Mouse (Mus musculus) limb, embryonic 15.5 days (tissue): Measurements from ENCODE around the gene Smco3. TPM values are rescaled to one million over a fixed set of nuclear protein-coding genes. Genes with fewer than 3 reads are reported as not detected.
A peak's percentile ranks its signal among the peaks of the same experiment; 100 is the strongest.

Experiments used
- ATAC-seq: fragments of 200-750 bp; cut with Nextera tagmentation; 2 replicates; pipeline ENCODE4 v1.8.0; 2017; ENCODE audit warnings: low read depth, moderate TSS enrichment; ENCODE audit not compliant: insufficient number of reproducible peaks, low FRiP score, low TSS enrichment
- H3K27ac ChIP-seq: fragments of 300-500 bp; sonication (generic); 2 replicates; pipeline ENCODE4 v1.5.1; 2015; ENCODE audit warnings: moderate library complexity, mild to moderate bottlenecking, inconsistent platforms
- H3K27me3 ChIP-seq: fragments of 300-500 bp; sonication (generic); 2 replicates; pipeline ENCODE4 v1.6.1; 2015; ENCODE audit warnings: inconsistent platforms
- H3K36me3 ChIP-seq: fragments of 300-500 bp; sonication (generic); 2 replicates; pipeline ENCODE4 v1.6.1; 2015; ENCODE audit warnings: inconsistent platforms
- H3K4me1 ChIP-seq: fragments of 300-500 bp; sonication (generic); 2 replicates; pipeline ENCODE4 v1.6.1; 2015; ENCODE audit warnings: inconsistent platforms
- H3K4me2 ChIP-seq: fragments of 300-500 bp; sonication (generic); 2 replicates; pipeline ENCODE4 v1.6.1; 2015; ENCODE audit warnings: mild to moderate bottlenecking, inconsistent platforms
- H3K4me3 ChIP-seq: fragments of 300-500 bp; sonication (generic); 2 replicates; pipeline ENCODE4 v1.5.1; 2015; ENCODE audit warnings: mild to moderate bottlenecking, inconsistent platforms
- H3K9ac ChIP-seq: fragments of 300-500 bp; sonication (generic); 2 replicates; pipeline ENCODE4 v1.6.1; 2015; ENCODE audit warnings: inconsistent platforms
- H3K9me3 ChIP-seq: fragments of 300-500 bp; sonication (generic); 2 replicates; pipeline ENCODE4 v1.6.1; 2016; ENCODE audit warnings: inconsistent platforms
- whole genome bisulfite sequencing: fragments of 180-500 bp; shearing (Covaris S2); methylation state at CpG from one replicate; pipeline ENCODE4 v1.1.7; 2015; 5-methylcytosine and 5-hydroxymethylcytosine counted together
- polyA plus RNA-seq: library from polyadenylated mRNA; unstranded; fragments of >200 nt; fragmentation: Nextera tagmentation; extraction: Ambion mirVana; gene quantifications from 2 replicates; pipeline ENCODE4 v1.2.1, GENCODE M21; 2015

Smco3 gene
- polyA plus RNA-seq, 1 experiment from 2014 or later, result 0.56 TPM

GRCm38 (mm10) chr6:136845706-136846480 is 10.6 kb upstream of the Smco3 start:
- Histone ChIP-seq H3K27ac (no peak overlapping the region), H3K4me3 (no peak overlapping the region), H3K9ac (no peak overlapping the region), H3K9me3 (no peaks in the 10 kb centered on the region), H3K4me1 (no peaks in the 10 kb centered on the region), H3K4me2 (no peak overlapping the region), H3K27me3 (no peaks in the 10 kb centered on the region), H3K36me3 (no peaks in the 10 kb centered on the region)
- 75% methylated on average over 5 of the region's 5 CpGs for WGBS
- no peak for ATAC-seq

DNA sequence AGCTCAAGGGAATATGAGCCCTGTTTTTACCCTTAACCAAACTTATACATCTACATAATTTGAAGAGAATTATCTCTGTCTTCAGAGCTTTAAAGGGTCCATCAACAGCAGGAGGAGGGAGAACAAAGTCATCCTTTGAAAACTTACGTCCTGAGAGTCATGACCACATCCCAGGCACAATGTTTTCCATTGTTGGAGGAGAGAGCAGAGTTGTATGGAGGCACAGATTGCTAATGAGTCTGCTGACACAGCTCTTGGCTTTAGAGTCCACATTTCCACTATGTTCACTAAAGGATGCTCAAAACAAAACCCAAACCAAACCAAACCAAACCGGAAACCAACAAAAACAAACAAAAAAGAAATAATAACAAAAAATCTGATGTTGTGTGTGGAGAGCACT is 9.7 kb upstream of the Smco3 start:
- Histone ChIP-seq H3K36me3 (no peaks in the 10 kb centered on the region), H3K9ac (no peak overlapping the region), H3K4me2 (no peak overlapping the region), H3K4me1 (no peaks in the 10 kb centered on the region), H3K9me3 (no peaks in the 10 kb centered on the region), H3K27ac (no peak overlapping the region), H3K27me3 (no peaks in the 10 kb centered on the region), H3K4me3 (no peak overlapping the region)
- WGBS, result 71% methylated on average over 2 of the region's 2 CpGs
- ATAC-seq, result no peak

- WGBS, result 77% methylated on average over 3 of the region's 3 CpGs
- Histone ChIP-seq H3K4me1 (no peaks in the 10 kb centered on the region), H3K4me2 (no peak overlapping the region), H3K4me3 (no peak overlapping the region), H3K27me3 (no peaks in the 10 kb centered on the region), H3K36me3 (no peaks in the 10 kb centered on the region), H3K9ac (no peak overlapping the region), H3K27ac (no peak overlapping the region), H3K9me3 (no peaks in the 10 kb centered on the region)
- no peak for ATAC-seq
These were observed 2.1 kb upstream of the Smco3 start for GRCm38 (mm10) chr6:136837323-136837722.

- WGBS, result 68% methylated on average over 5 of the region's 5 CpGs
- Histone ChIP-seq H3K27ac (no peak overlapping the region), H3K4me1 (peaks cover 7% of the 10 kb centered on the region), H3K9me3 (no peaks in the 10 kb centered on the region), H3K36me3 (no peaks in the 10 kb centered on the region), H3K27me3 (no peaks in the 10 kb centered on the region), H3K9ac (no peak overlapping the region), H3K4me2 (no peak overlapping the region), H3K4me3 (no peak overlapping the region)
- no peak for ATAC-seq
These were observed 3.5 kb downstream of the Smco3 start for GRCm38 (mm10) chr6:136831712-136832111.

GRCm38 (mm10) chr6:136828681-136829080 is 6.6 kb downstream of the Smco3 start:
- H3K4me3 ChIP-seq, result peak overlapping the region; percentile 84
- peaks cover 7% of the 10 kb centered on the region for H3K4me1 ChIP-seq
- no peaks in the 10 kb centered on the region for H3K9me3 ChIP-seq
- peak overlapping the region; percentile 86 for H3K27ac ChIP-seq
- WGBS, result 35% methylated on average over 4 of the region's 4 CpGs
- ATAC-seq, result no peak
- H3K27me3 ChIP-seq, result no peaks in the 10 kb centered on the region
- H3K9ac ChIP-seq, result 0 out of 2 replicates have a peak overlapping the region, but pooled peaks have one; percentile 37
- peak overlapping the region; percentile 53 for H3K4me2 ChIP-seq
- H3K36me3 ChIP-seq, result peaks cover 18% of the 10 kb centered on the region

- peak; percentile 100 for ATAC-seq
- H3K4me1 ChIP-seq, result peaks cover 7% of the 10 kb centered on the region
- H3K27ac ChIP-seq, result peak within 1 kb of the TSS; percentile 86
- H3K9ac ChIP-seq, result peak within 1 kb of the TSS; percentile 90
- WGBS, result under 1% methylated on average over 45 of the region's 45 CpGs
- H3K27me3 ChIP-seq, result no peaks in the 10 kb centered on the region
- peak within 1 kb of the TSS; percentile 56 for H3K4me2 ChIP-seq
- H3K4me3 ChIP-seq, result peak within 1 kb of the TSS; percentile 84
- peaks cover 20% of the 10 kb centered on the region for H3K36me3 ChIP-seq
- H3K9me3 ChIP-seq, result no peaks in the 10 kb centered on the region
These were observed 7.2 kb downstream of the Smco3 start, which contains the start of gene Wbp11 for GRCm38 (mm10) chr6:136827881-136828561. Gene Wbp11 (minus strand): TSS chr6:136828233.

DNA sequence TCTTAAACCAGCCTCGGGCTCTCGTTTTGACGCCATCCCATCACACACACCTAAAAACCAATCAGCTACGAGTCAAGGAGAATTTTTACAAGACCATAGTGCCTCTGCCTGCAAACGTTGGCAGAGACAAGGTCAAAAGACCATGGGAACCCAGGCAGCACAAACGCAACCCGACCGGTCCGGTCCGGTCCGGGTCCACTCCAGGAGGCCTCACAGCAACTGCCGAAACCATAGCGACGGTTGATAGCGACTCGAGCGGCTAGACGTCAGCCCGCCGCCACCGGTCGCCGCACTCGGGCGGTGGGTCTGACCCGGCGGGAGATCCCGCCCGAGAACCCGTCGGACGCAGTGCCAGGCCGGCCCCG is 7.8 kb downstream of the Smco3 start, which contains the start of gene BC049715:
Gene BC049715, plus strand, starts transcription at position 111 of the 365 bp plus-strand sequence.
- H3K4me2 ChIP-seq, result peak within 1 kb of the TSS; percentile 56
- peaks cover 7% of the 10 kb centered on the region for H3K4me1 ChIP-seq
- peak within 1 kb of the TSS; percentile 90 for H3K9ac ChIP-seq
- no peak for ATAC-seq
- peak within 1 kb of the TSS; percentile 84 for H3K4me3 ChIP-seq
- no peaks in the 10 kb centered on the region for H3K9me3 ChIP-seq
- H3K27ac ChIP-seq, result peak within 1 kb of the TSS; percentile 86
- H3K27me3 ChIP-seq, result no peaks in the 10 kb centered on the region
- WGBS, result under 1% methylated on average over 34 of the region's 34 CpGs
- peaks cover 25% of the 10 kb centered on the region for H3K36me3 ChIP-seq

DNA sequence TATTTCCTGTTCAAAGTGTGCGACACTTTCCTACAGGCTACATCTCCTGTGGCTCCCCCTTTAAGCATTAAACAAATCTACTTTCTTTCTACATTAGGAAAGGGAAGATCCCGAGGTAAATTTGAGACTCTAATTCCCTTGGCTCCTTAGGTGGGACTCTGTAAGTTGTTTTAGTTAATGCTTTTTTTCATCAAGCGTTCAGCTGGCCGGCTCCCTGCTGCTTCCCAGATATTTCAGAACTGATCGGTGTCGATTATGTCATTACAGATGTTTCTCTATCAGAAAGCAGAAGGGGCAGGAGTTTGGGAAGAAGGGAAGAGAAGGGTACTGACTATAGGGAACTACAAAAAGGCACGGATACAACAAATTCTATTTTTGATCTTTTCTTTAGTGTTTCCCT is 8.1 kb downstream of the Smco3 start:
- Histone ChIP-seq H3K4me3 (peak overlapping the region; percentile 84), H3K27me3 (no peaks in the 10 kb centered on the region), H3K27ac (peak overlapping the region; percentile 78; the same call in 1 of the 2 replicates), H3K4me1 (peaks cover 7% of the 10 kb centered on the region), H3K9ac (peak overlapping the region; percentile 90), H3K4me2 (peak overlapping the region; percentile 56), H3K9me3 (no peaks in the 10 kb centered on the region), H3K36me3 (peaks cover 29% of the 10 kb centered on the region)
- 12% methylated on average over 7 of the region's 7 CpGs for WGBS
- ATAC-seq, result no peak

- Histone ChIP-seq H3K4me1 (peaks cover 7% of the 10 kb centered on the region), H3K36me3 (peaks cover 50% of the 10 kb centered on the region), H3K27me3 (no peaks in the 10 kb centered on the region), H3K4me3 (no peak overlapping the region), H3K9me3 (no peaks in the 10 kb centered on the region), H3K9ac (no peak overlapping the region), H3K27ac (no peak overlapping the region), H3K4me2 (no peak overlapping the region)
- no peak for ATAC-seq
- 93% methylated on average over 8 of the region's 8 CpGs for WGBS
These were observed 10.3 kb downstream of the Smco3 start for GRCm38 (mm10) chr6:136824987-136825386.

DNA sequence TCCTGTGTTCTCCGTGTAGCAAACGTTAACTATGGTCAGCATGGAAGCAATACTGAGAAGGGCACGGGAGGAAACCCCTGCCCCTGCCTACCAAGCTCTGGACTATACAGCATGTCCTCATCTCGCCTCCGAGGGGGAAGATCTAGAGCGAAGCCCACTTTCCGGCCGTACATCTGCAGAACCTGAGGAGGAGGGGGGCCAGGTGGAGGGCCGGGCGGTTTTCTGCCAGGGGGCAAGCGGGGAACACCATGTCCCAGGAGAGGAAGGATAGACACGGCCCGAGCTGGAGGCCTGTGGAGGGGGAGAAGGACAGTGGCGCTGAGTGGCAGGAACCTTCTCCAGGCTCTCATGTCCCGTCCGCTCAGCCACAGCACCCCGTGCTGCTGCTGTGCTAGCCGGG is 14.2 kb downstream of the Smco3 start:
- Histone ChIP-seq H3K9ac (no peak overlapping the region), H3K27me3 (no peaks in the 10 kb centered on the region), H3K4me2 (no peak overlapping the region), H3K4me3 (no peak overlapping the region), H3K4me1 (no peaks in the 10 kb centered on the region), H3K9me3 (no peaks in the 10 kb centered on the region), H3K27ac (no peak overlapping the region), H3K36me3 (peaks cover 88% of the 10 kb centered on the region)
- WGBS, result 93% methylated on average over 18 of the region's 18 CpGs
- ATAC-seq, result no peak

DNA sequence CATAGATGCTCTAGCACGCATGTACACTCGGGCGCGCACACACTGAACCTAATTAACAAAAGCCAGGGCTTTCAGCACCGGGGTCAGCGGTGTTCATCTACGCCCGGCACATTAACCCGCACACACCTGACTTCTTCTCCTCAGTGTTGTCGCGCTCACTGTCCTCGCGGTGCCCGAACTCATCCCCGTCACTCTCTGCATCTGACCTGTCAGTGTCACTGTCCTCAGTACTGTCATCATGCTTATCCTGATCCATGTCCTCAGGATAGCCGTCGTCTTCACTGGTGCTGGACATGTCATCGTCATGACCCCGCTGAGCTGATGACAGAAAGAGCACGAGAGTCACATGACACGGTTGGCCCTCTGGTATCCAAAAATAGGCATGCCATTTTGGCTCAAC is 14.9 kb downstream of the Smco3 start:
- Histone ChIP-seq H3K9me3 (no peaks in the 10 kb centered on the region), H3K27me3 (no peaks in the 10 kb centered on the region), H3K4me2 (no peak overlapping the region), H3K4me1 (no peaks in the 10 kb centered on the region), H3K36me3 (peaks cover 90% of the 10 kb centered on the region), H3K4me3 (no peak overlapping the region), H3K9ac (no peak overlapping the region), H3K27ac (no peak overlapping the region)
- WGBS, result 94% methylated on average over 21 of the region's 21 CpGs
- ATAC-seq, result no peak

- Histone ChIP-seq H3K4me2 (no peak overlapping the region), H3K4me3 (no peak overlapping the region), H3K36me3 (peaks cover 92% of the 10 kb centered on the region), H3K4me1 (no peaks in the 10 kb centered on the region), H3K9ac (no peak overlapping the region), H3K9me3 (no peaks in the 10 kb centered on the region), H3K27ac (no peak overlapping the region), H3K27me3 (no peaks in the 10 kb centered on the region)
- no peak for ATAC-seq
- 91% methylated on average over 3 of the region's 3 CpGs for WGBS
These were observed 17.7 kb downstream of the Smco3 start for GRCm38 (mm10) chr6:136817549-136817948.
